Comparison of ENCODE assay signal across 9 mouse cellular contexts in genomic region chr17:88652702-88653374, GRCm38 (mm10). TPM values are rescaled to one million over a fixed set of nuclear protein-coding genes. Genes with fewer than 3 reads are reported as not detected.
DNase-seq lines count a peak whose midpoint lies in the region; ATAC-seq and TF ChIP-seq lines count a peak whose summit lies in the region.
"Had no signal": no experiment of that assay in that cellular context is flagged by ENCODE, and none has a peak within 500 bp of the region (broad histone marks: within the 10 kb centered on the region; RNA-seq: fewer than 3 reads in every experiment).

No protein-coding gene starts in this region.

- 20% methylated on average over 21 of the region's 21 CpGs for WGBS in embryonic facial prominence, embryonic 11.5 days
- 20% methylated on average over 21 of the region's 21 CpGs for WGBS in heart, postnatal 0 days
- WGBS in liver, embryonic 14.5 days (ENCODE audit: insufficient replicate concordance), result 17% methylated on average over 21 of the region's 21 CpGs
- 17% methylated on average over 21 of the region's 21 CpGs for WGBS in neural tube, embryonic 14.5 days

- no peak overlapping the region for H3K4me2 ChIP-seq in embryonic facial prominence, embryonic 11.5 days (ENCODE audit: low read depth, low read length)
- H3K4me2 ChIP-seq in heart, postnatal 0 days (ENCODE audit: low read depth, low read length), result no peak overlapping the region
- no peak overlapping the region for H3K4me2 ChIP-seq in liver, embryonic 14.5 days (ENCODE audit: low read depth)
- H3K4me2 ChIP-seq in neural tube, embryonic 14.5 days (ENCODE audit: low read depth, low read length), result peak overlapping the region; percentile 7; the same call in 1 of the 2 replicates
- H3K4me2 ChIP-seq: embryonic facial prominence, embryonic 15.5 days had no signal

- no peaks in the 10 kb centered on the region for H3K9me3 ChIP-seq in embryonic facial prominence, embryonic 11.5 days (replicated peaks; ENCODE audit: control insufficient read depth, low read length)
- H3K9me3 ChIP-seq in heart, postnatal 0 days (replicated peaks; ENCODE audit: control insufficient read depth, low read length), result no peaks in the 10 kb centered on the region
- H3K9me3 ChIP-seq in liver, embryonic 14.5 days (ENCODE audit: control insufficient read depth, low read length), result no peaks in the 10 kb centered on the region
- no peaks in the 10 kb centered on the region for H3K9me3 ChIP-seq in neural tube, embryonic 14.5 days (ENCODE audit: control insufficient read depth, low read length)
- H3K9me3 ChIP-seq: embryonic facial prominence, embryonic 15.5 days had no signal

- peak; percentile 91 for TF ChIP-seq CTCF in heart, postnatal 0 days (IDR thresholded peaks at IDR 0.05; ENCODE audit: low read depth)
- peak; percentile 89 for TF ChIP-seq CTCF in liver, embryonic 14.5 days (IDR thresholded peaks at IDR 0.05; ENCODE audit: low read depth)

- no peaks in the 10 kb centered on the region for H3K27me3 ChIP-seq in embryonic facial prominence, embryonic 11.5 days (ENCODE audit: control insufficient read depth, insufficient read depth, low read length)
- 0 out of 2 replicates have a peak, but pooled peaks cover 5% of the 10 kb centered on the region for H3K27me3 ChIP-seq in heart, postnatal 0 days (ENCODE audit: control insufficient read depth, insufficient read depth, low read length)
- H3K27me3 ChIP-seq in liver, embryonic 14.5 days (ENCODE audit: control insufficient read depth, insufficient read depth, low read length), result no peaks in the 10 kb centered on the region
- H3K27me3 ChIP-seq in neural tube, embryonic 14.5 days (ENCODE audit: control insufficient read depth, insufficient read depth, low read length), result no peaks in the 10 kb centered on the region
- H3K27me3 ChIP-seq: embryonic facial prominence, embryonic 15.5 days had no signal

- H3K36me3 ChIP-seq in embryonic facial prominence, embryonic 11.5 days (replicated peaks; ENCODE audit: control insufficient read depth, insufficient read depth, low read depth, low read length), result no peaks in the 10 kb centered on the region
- H3K36me3 ChIP-seq in heart, postnatal 0 days (replicated peaks; ENCODE audit: control insufficient read depth, insufficient read depth, low read length), result no peaks in the 10 kb centered on the region; the same call in 1 of the 2 replicates
- no peaks in the 10 kb centered on the region for H3K36me3 ChIP-seq in liver, embryonic 14.5 days (replicated peaks; ENCODE audit: control insufficient read depth, insufficient read depth, low read depth)
- H3K36me3 ChIP-seq in neural tube, embryonic 14.5 days (ENCODE audit: control insufficient read depth, insufficient read depth, low read length), result no peaks in the 10 kb centered on the region

- H3K27ac ChIP-seq in embryonic facial prominence, embryonic 11.5 days (replicated peaks; ENCODE audit: low read depth, low read length), result no peak overlapping the region
- no peak overlapping the region for H3K27ac ChIP-seq in heart, postnatal 0 days (ENCODE audit: low read depth)
- no peak overlapping the region for H3K27ac ChIP-seq in liver, embryonic 14.5 days
- no peak overlapping the region for H3K27ac ChIP-seq in neural tube, embryonic 14.5 days (ENCODE audit: low read depth, low read length)
- H3K27ac ChIP-seq: embryonic facial prominence, embryonic 15.5 days had no signal

- no peak overlapping the region for H3K4me3 ChIP-seq in embryonic facial prominence, embryonic 11.5 days (ENCODE audit: low read depth, low read length)
- H3K4me3 ChIP-seq in heart, postnatal 0 days (ENCODE audit: low read depth, low read length), result no peak overlapping the region
- H3K4me3 ChIP-seq in liver, embryonic 14.5 days (ENCODE audit: insufficient read depth in 1 of 2, low read depth in 2 of 2, low read length in 2 of 2), result no peak overlapping the region
- no peak overlapping the region for H3K4me3 ChIP-seq in neural tube, embryonic 14.5 days (ENCODE audit: low read depth, low read length)
- H3K4me3 ChIP-seq: embryonic facial prominence, embryonic 15.5 days had no signal

- peak; percentile 80 to 83 for DNase-seq in B cell, adult 2 months
- DNase-seq in adrenal gland, postnatal 25 days, result peak; percentile 82
- DNase-seq in embryonic facial prominence, embryonic 11.5 days (ENCODE audit: low spot score), result peak; percentile 85
- DNase-seq in heart, postnatal 0 days (ENCODE audit: low spot score), result peak; percentile 20
- DNase-seq in kidney, postnatal 36 days, result peak; percentile 57 to 91
- DNase-seq in liver, embryonic 14.5 days (ENCODE audit: low read depth in 3 of 3, low spot score in 3 of 3), result peak in 2 of 3 experiments; percentile 14 to 22
- peak; percentile 67 for DNase-seq in testis, postnatal 14 days (ENCODE audit: low spot score)

- no peaks in the 10 kb centered on the region for H3K4me1 ChIP-seq in embryonic facial prominence, embryonic 11.5 days (ENCODE audit: control insufficient read depth, insufficient read depth, low read length)
- no peaks in the 10 kb centered on the region for H3K4me1 ChIP-seq in heart, postnatal 0 days (ENCODE audit: control insufficient read depth, insufficient read depth)
- no peaks in the 10 kb centered on the region for H3K4me1 ChIP-seq in liver, embryonic 14.5 days (replicated peaks; ENCODE audit: control insufficient read depth in 2 of 2, insufficient read depth in 2 of 2, low read length in 1 of 2)
- H3K4me1 ChIP-seq in neural tube, embryonic 14.5 days (ENCODE audit: control insufficient read depth, insufficient read depth, low read length), result no peaks in the 10 kb centered on the region

- no peak for TF ChIP-seq EP300 in heart, postnatal 0 days (IDR thresholded peaks at IDR 0.05; ENCODE audit: low read depth)
- no peak for TF ChIP-seq EP300 in liver, embryonic 14.5 days (IDR thresholded peaks at IDR 0.05; ENCODE audit: low read depth)

- H3K9ac ChIP-seq in embryonic facial prominence, embryonic 11.5 days (replicated peaks; ENCODE audit: low read length), result no peak overlapping the region
- no peak overlapping the region for H3K9ac ChIP-seq in heart, postnatal 0 days (replicated peaks; ENCODE audit: low read depth, low read length)
- no peak overlapping the region for H3K9ac ChIP-seq in liver, embryonic 14.5 days (replicated peaks)
- no peak overlapping the region; the same call in 1 of the 2 replicates for H3K9ac ChIP-seq in neural tube, embryonic 14.5 days (replicated peaks; ENCODE audit: low read depth, low read length)
- H3K9ac ChIP-seq: embryonic facial prominence, embryonic 15.5 days had no signal

- peak; percentile 42; the same call in 1 of the 2 replicates for ATAC-seq in embryonic facial prominence, embryonic 11.5 days (replicated peaks; ENCODE audit: insufficient number of reproducible peaks, low FRiP score, low TSS enrichment, low read depth)
- ATAC-seq in heart, postnatal 0 days (ENCODE audit: insufficient read depth, low read depth), result peak; percentile 58; the same call in 1 of the 2 replicates
- 0 out of 2 replicates have a peak, but pooled peaks have one; percentile 45 for ATAC-seq in liver, embryonic 14.5 days (ENCODE audit: insufficient read depth)
- ATAC-seq in neural tube, embryonic 14.5 days (ENCODE audit: low read depth), result peak; percentile 86

RNA-seq across cellular contexts. Expression of gene Gtf2a1l, which starts 15.6 kb away (rescaled TPM):
- not detected in 2 replicates for total RNA-seq in adrenal gland, postnatal 25 days (2021)
- 0.31 TPM in 1 of 2 replicates, not detected in the other for polyA plus RNA-seq in embryonic facial prominence, embryonic 11.5 days (2014; fragmentation: Nextera tagmentation; extraction: Ambion mirVana)
- not detected in 2 replicates for total RNA-seq in heart, postnatal 0 days (2014; rRNA removed; ENCODE audit: low replicate concordance)
- polyA plus RNA-seq in heart, postnatal 0 days (2015; fragmentation: Nextera tagmentation; extraction: Ambion mirVana), result not detected in 2 replicates
- polyA plus RNA-seq in liver, embryonic 14.5 days (2012; rRNA removed), result not detected in 2 replicates
- not detected in 2 replicates for polyA plus RNA-seq in liver, embryonic 14.5 days (2014; fragmentation: Nextera tagmentation; extraction: Ambion mirVana)
- polyA plus RNA-seq in neural tube, embryonic 14.5 days (2014; fragmentation: Nextera tagmentation; extraction: Ambion mirVana), result 0.19 and 0.27 TPM in 2 replicates

RNA-seq across cellular contexts. Expression of gene Ston1, which starts 55.4 kb away (rescaled TPM):
- total RNA-seq in adrenal gland, postnatal 25 days (2021), result 26.0 and 33.3 TPM in 2 replicates
- 5.1 and 6.2 TPM in 2 replicates for polyA plus RNA-seq in embryonic facial prominence, embryonic 11.5 days (2014; fragmentation: Nextera tagmentation; extraction: Ambion mirVana)
- total RNA-seq in heart, postnatal 0 days (2014; rRNA removed; ENCODE audit: low replicate concordance), result 4.2 and 9.0 TPM in 2 replicates
- 3.9 and 4.1 TPM in 2 replicates for polyA plus RNA-seq in heart, postnatal 0 days (2015; fragmentation: Nextera tagmentation; extraction: Ambion mirVana)
- 1.2 and 1.9 TPM in 2 replicates for polyA plus RNA-seq in liver, embryonic 14.5 days (2012; rRNA removed)
- polyA plus RNA-seq in liver, embryonic 14.5 days (2014; fragmentation: Nextera tagmentation; extraction: Ambion mirVana), result 1.2 TPM in 2 replicates
- 1.8 and 2.7 TPM in 2 replicates for polyA plus RNA-seq in neural tube, embryonic 14.5 days (2014; fragmentation: Nextera tagmentation; extraction: Ambion mirVana)

Comparison
In these comparisons a context has a peak if more than half of its experiments do, and no peak if none do; other contexts are left out.
1. DNase-seq: peak in every context shown above with its lines; median percentile 85 in embryonic facial prominence, embryonic 11.5 days; 82 in adrenal gland, postnatal 25 days; 82 in B cell, adult 2 months; 74 in kidney, postnatal 36 days; 67 in testis, postnatal 14 days; 20 in heart, postnatal 0 days; 18 in liver, embryonic 14.5 days.